Mouse (Mus musculus) heart, embryonic 16.5 days (tissue): ENCODE results near the gene Emc9. TPM values are rescaled to one million over a fixed set of nuclear protein-coding genes. Genes with fewer than 3 reads are reported as not detected.

Experiments
- ATAC-seq: fragments of 200-750 bp; cut with Nextera tagmentation; replicated peaks from 2 replicates; pipeline ENCODE4 v1.8.0; 2017; ENCODE audit warnings: moderate number of reproducible peaks; ENCODE audit not compliant: insufficient read depth, low FRiP score; ENCODE audit errors: extremely low read depth
- H3K27ac ChIP-seq: fragments of 300-500 bp; sonication (generic); 2 replicates; pipeline ENCODE4 v1.5.1; 2014; ENCODE audit warnings: mild to moderate bottlenecking, low read length, control low read depth, moderate library complexity
- H3K27me3 ChIP-seq: fragments of 300-500 bp; sonication (generic); 2 replicates; pipeline ENCODE4 v1.6.1; 2014; ENCODE audit warnings: low read length, mixed read lengths; ENCODE audit not compliant: control insufficient read depth, insufficient read depth
- H3K36me3 ChIP-seq: fragments of 300-500 bp; sonication (generic); 2 replicates; pipeline ENCODE4 v1.6.1; 2014; ENCODE audit not compliant: control insufficient read depth, insufficient read depth
- H3K4me1 ChIP-seq: fragments of 300-500 bp; sonication (generic); 2 replicates; pipeline ENCODE4 v1.6.1; 2014; ENCODE audit warnings: low read length, mixed read lengths; ENCODE audit not compliant: control insufficient read depth, insufficient read depth
- H3K4me2 ChIP-seq: fragments of 300-500 bp; sonication (generic); 2 replicates; pipeline ENCODE4 v1.6.1; 2014; ENCODE audit warnings: low read depth, mild to moderate bottlenecking, control low read depth, low read length
- H3K4me3 ChIP-seq: fragments of 300-500 bp; sonication (generic); 2 replicates; pipeline ENCODE4 v1.5.1; 2014; ENCODE audit warnings: mild to moderate bottlenecking, control low read depth, low read length
- H3K9ac ChIP-seq: fragments of 300-500 bp; sonication (generic); 2 replicates; pipeline ENCODE4 v1.6.1; 2014; ENCODE audit warnings: low read length, control low read depth
- H3K9me3 ChIP-seq: fragments of 300-500 bp; sonication (generic); replicated peaks from 2 replicates; pipeline ENCODE4 v1.6.1; 2016; ENCODE audit warnings: low read length; ENCODE audit not compliant: control insufficient read depth
- WGBS: fragments of 180-500 bp; shearing (Covaris S2); extraction: QIAGEN DNeasy Blood & Tissue Kit; methylation state at CpG from one replicate; pipeline ENCODE4 v1.1.7; 2014; 5-methylcytosine and 5-hydroxymethylcytosine counted together
- polyA plus RNA-seq: library from polyadenylated mRNA; unstranded; fragments of >200 nt; fragmentation: Nextera tagmentation; extraction: Ambion mirVana; gene quantifications from 2 replicates; pipeline ENCODE4 v1.2.1, GENCODE M21; 2015

Emc9 gene
- polyA plus RNA-seq, 1 experiment from 2014 or later: 24.0 TPM

DNA sequence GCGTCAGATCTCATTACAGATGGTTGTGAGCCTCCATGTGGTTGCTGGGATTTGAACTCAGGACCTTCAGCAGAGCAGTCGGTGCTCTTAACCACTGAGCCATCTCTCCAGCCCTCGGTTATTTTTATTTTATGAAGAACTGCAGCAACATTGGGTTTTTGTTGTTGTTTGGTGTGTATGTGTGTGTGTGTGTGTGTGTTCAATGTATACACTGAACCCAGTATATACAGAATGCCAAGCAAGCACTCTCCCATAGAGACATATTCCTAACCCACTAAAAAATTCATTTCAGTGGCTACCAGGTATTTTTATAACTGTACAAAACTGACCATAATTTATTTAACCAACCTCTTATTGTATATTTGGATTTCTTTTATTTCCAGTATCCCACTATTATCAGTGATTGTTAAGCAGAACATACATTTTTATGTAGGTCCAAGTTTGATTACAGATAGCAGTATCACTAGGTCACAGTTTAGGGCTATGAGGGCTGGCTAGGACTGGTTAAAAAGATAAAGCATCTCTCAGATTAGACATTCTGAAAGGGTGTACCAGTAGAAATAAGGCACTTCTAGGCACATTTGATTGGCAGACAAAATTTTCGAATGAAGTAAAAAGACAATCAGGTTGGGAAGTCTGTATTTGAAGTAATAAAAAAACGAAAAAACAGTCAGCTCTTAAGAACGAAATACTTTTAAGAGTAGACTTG lies 26.2 kb downstream of the Emc9 start:
- peaks cover 12% of the 10 kb centered on the region for H3K4me1 ChIP-seq
- no peaks in the 10 kb centered on the region for H3K9me3 ChIP-seq
- H3K4me3 ChIP-seq: no peak overlapping the region; the same call in 1 of the 2 replicates
- H3K27ac ChIP-seq: peak overlapping the region; percentile 49; the same call in 1 of the 2 replicates
- no peak for ATAC-seq
- peak overlapping the region; percentile 86 for H3K9ac ChIP-seq
- H3K27me3 ChIP-seq: no peaks in the 10 kb centered on the region
- H3K36me3 ChIP-seq: peaks cover 7% of the 10 kb centered on the region
- 58% methylated on average over 6 of the region's 6 CpGs for WGBS
- peak overlapping the region; percentile 85 for H3K4me2 ChIP-seq

GRCm38 (mm10) chr14:55557587-55557986 lies 27.5 kb downstream of the Emc9 start:
- WGBS: 80% methylated on average over 3 of the region's 3 CpGs
- Histone ChIP-seq H3K9ac (no peak overlapping the region), H3K9me3 (no peaks in the 10 kb centered on the region), H3K4me2 (no peak overlapping the region), H3K4me3 (no peak overlapping the region), H3K36me3 (no peaks in the 10 kb centered on the region), H3K27ac (no peak overlapping the region), H3K27me3 (no peaks in the 10 kb centered on the region), H3K4me1 (peaks cover 12% of the 10 kb centered on the region)
- no peak for ATAC-seq

DNA sequence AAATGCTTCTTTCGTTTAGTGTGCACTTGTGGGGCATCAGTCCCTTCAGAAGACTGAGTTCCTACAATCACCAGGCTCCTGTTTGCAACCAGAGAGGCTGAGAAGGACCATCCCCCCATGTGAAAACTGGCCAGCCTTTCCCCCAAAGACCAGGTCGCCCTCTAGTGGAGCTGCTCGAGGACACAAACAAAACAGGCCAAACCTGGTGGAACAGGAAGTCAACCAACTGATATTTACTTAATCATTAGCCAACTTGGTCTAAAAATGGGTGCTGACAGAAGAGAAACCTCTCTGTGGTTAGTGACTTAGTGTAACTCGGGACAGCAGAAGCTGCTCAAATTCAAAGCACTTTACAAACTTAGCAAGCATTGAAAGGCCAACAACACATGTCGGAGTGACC lies 28.1 kb downstream of the Emc9 start:
- WGBS: 22% methylated on average over 5 of the region's 5 CpGs
- Histone ChIP-seq H3K9ac (no peak overlapping the region), H3K9me3 (no peaks in the 10 kb centered on the region), H3K4me3 (no peak overlapping the region), H3K4me1 (peaks cover 12% of the 10 kb centered on the region), H3K27ac (no peak overlapping the region), H3K4me2 (no peak overlapping the region), H3K36me3 (no peaks in the 10 kb centered on the region), H3K27me3 (no peaks in the 10 kb centered on the region)
- ATAC-seq: no peak

DNA sequence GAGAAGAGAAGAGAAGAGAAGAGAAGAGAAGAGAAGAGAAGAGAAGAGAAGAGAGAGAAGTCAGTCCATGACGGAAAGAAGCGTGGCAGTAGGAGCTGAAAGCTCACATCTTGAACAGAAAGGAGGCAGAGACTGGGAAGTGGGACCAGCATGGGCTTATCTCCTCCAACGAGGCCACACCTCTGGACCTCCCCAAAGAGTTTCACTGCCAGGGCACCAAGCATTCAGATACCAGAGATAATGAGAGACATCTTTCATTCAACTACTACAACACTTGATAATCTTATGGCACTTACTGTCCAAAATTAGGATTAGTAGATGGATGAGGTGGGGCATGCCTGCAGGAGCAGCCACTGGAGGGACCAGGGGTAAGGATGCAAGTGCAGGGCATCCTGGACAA lies 29.3 kb downstream of the Emc9 start:
- Histone ChIP-seq H3K4me1 (peaks cover 4% of the 10 kb centered on the region; the same call in 1 of the 2 replicates), H3K27ac (no peak overlapping the region), H3K4me3 (no peak overlapping the region), H3K9me3 (no peaks in the 10 kb centered on the region), H3K36me3 (no peaks in the 10 kb centered on the region), H3K9ac (no peak overlapping the region), H3K27me3 (no peaks in the 10 kb centered on the region), H3K4me2 (no peak overlapping the region)
- ATAC-seq: no peak
- WGBS: 65% methylated on average over 3 of the region's 3 CpGs

DNA sequence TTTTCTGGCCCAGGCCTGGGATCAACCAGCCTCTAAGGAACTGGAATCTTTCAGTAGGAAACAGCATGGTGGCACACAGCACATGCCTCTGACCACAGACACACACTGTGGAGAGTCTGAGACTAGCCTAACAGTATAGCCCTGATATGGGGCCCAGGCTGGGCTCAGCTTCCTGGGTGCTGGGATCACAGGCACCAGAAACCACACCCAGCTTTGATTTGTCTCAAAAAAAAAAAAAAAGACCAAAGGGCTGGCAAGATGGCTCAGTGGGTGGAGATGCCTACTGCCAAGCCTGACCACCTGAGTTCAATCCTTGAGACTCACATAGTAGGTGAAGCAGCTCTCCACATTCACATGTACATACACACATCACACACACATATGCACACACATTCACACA lies 30.5 kb downstream of the Emc9 start:
- H3K27ac ChIP-seq: no peak overlapping the region
- H3K9me3 ChIP-seq: no peaks in the 10 kb centered on the region
- no peak overlapping the region for H3K9ac ChIP-seq
- H3K4me2 ChIP-seq: no peak overlapping the region
- no peaks in the 10 kb centered on the region for H3K36me3 ChIP-seq
- no peaks in the 10 kb centered on the region for H3K27me3 ChIP-seq
- H3K4me1 ChIP-seq: peaks cover 4% of the 10 kb centered on the region; the same call in 1 of the 2 replicates
- H3K4me3 ChIP-seq: no peak overlapping the region
- no peak for ATAC-seq

DNA sequence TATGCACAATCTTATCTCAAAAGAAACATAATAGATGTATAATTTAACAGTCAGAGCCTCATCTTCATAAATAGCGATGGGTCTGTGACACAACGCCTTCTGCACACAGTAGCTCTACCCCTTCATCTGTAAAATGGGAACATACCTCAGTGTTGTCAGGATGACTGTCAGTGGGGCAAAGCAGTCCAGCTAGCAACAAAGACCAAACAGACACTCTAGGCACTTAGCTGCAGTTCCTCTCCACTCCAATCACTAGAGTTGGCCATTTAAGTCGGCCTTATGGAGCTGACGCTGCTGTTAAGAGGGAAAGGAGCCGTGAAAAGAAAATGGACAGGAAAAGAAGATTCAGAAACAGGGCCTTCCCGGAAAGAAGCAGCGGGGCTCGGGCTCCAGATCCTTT lies 33.3 kb downstream of the Emc9 start:
- H3K36me3 ChIP-seq: peaks cover 13% of the 10 kb centered on the region
- no peak for ATAC-seq
- H3K9me3 ChIP-seq: no peaks in the 10 kb centered on the region
- no peak overlapping the region for H3K4me3 ChIP-seq
- H3K27me3 ChIP-seq: no peaks in the 10 kb centered on the region
- peaks cover 2% of the 10 kb centered on the region; the same call in 1 of the 2 replicates for H3K4me1 ChIP-seq
- 90% methylated on average over 8 of the region's 8 CpGs for WGBS
- H3K4me2 ChIP-seq: no peak overlapping the region
- no peak overlapping the region for H3K27ac ChIP-seq
- no peak overlapping the region for H3K9ac ChIP-seq

DNA sequence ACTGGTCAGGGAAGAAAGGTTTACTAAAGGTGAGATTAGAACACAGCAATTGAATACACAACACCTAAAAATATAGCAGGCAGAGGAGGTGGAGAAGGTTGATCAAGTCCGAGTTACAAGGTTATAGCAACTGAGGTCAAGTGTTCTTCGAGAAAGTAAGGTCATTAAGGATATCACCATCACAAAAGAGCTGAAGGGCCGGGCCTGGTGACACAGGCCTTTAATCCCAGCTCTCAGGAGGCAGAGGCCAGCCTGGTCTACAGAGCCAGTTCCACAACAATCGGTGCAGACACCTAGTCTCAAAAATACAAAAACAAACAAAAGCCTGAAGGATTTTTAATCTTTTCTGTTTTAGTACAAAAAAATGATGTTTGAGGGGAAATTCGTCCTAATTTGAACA lies 33.8 kb downstream of the Emc9 start:
- WGBS: 68% methylated on average over 5 of the region's 5 CpGs
- H3K27me3 ChIP-seq: no peaks in the 10 kb centered on the region
- no peak overlapping the region for H3K27ac ChIP-seq
- H3K36me3 ChIP-seq: peaks cover 17% of the 10 kb centered on the region
- H3K9ac ChIP-seq: no peak overlapping the region
- no peaks in the 10 kb centered on the region for H3K9me3 ChIP-seq
- ATAC-seq: no peak
- no peaks in the 10 kb centered on the region for H3K4me1 ChIP-seq
- H3K4me2 ChIP-seq: no peak overlapping the region
- no peak overlapping the region for H3K4me3 ChIP-seq

DNA sequence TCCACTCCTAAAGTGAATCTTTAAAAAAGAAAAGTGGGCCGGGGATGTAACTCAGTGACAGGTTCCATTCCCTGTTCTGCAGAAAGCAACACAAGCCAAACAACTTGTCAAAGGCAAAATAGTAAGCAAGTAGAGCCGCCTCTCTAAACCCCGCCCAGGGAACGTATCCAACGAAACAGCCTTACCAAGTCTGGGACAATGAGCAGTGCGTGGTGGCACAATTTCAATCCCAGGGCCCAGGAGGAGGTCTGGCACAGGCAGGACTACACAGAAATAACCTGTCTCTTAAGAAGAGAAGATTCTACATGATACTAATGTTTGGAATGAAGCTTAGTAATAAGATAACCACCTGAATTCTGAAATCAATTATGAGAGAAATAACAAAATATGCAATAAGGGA lies 34.9 kb downstream of the Emc9 start:
- H3K9ac ChIP-seq: no peak overlapping the region
- no peaks in the 10 kb centered on the region for H3K9me3 ChIP-seq
- ATAC-seq: no peak
- 76% methylated on average over 6 of the region's 6 CpGs for WGBS
- no peak overlapping the region for H3K4me2 ChIP-seq
- H3K36me3 ChIP-seq: peaks cover 19% of the 10 kb centered on the region
- H3K4me3 ChIP-seq: no peak overlapping the region
- H3K4me1 ChIP-seq: no peaks in the 10 kb centered on the region
- H3K27me3 ChIP-seq: no peaks in the 10 kb centered on the region
- H3K27ac ChIP-seq: no peak overlapping the region

- H3K36me3 ChIP-seq: peaks cover 30% of the 10 kb centered on the region
- 66% methylated on average over 9 of the region's 9 CpGs for WGBS
- no peak for ATAC-seq
- no peak overlapping the region for H3K9ac ChIP-seq
- peaks cover 7% of the 10 kb centered on the region for H3K4me1 ChIP-seq
- no peak overlapping the region for H3K4me2 ChIP-seq
- H3K9me3 ChIP-seq: no peaks in the 10 kb centered on the region
- no peak overlapping the region for H3K27ac ChIP-seq
- no peak overlapping the region for H3K4me3 ChIP-seq
- H3K27me3 ChIP-seq: no peaks in the 10 kb centered on the region
These were observed 40.8 kb downstream of the Emc9 start for GRCm38 (mm10) chr14:55544334-55544733.
